Mouse (Mus musculus) liver, embryonic 13.5 days (tissue): ENCODE measurements around the gene Mef2c. TPM values are rescaled to one million over a fixed set of nuclear protein-coding genes. Genes with fewer than 3 reads are reported as not detected.
A peak's percentile ranks its signal among the peaks of the same experiment; 100 is the strongest.

Experiments
- ATAC-seq: fragments of 200-750 bp; cut with Nextera tagmentation; 2 replicates; pipeline ENCODE4 v1.8.0; 2017; ENCODE audit warnings: low read depth, mild to moderate bottlenecking, moderate number of reproducible peaks, moderate library complexity
- DNase-seq: peaks from one replicate; pipeline ENCODE4 v3.0.0; 2022
- H3K27ac ChIP-seq: fragments of 300-500 bp; sonication (generic); 2 replicates; pipeline ENCODE4 v1.5.1; 2015; ENCODE audit warnings: moderate library complexity, mild to moderate bottlenecking, inconsistent platforms
- H3K27me3 ChIP-seq: fragments of 300-500 bp; sonication (generic); 2 replicates; pipeline ENCODE4 v1.6.1; 2015; ENCODE audit warnings: mild to moderate bottlenecking, inconsistent platforms
- H3K36me3 ChIP-seq: fragments of 300-500 bp; sonication (generic); 2 replicates; pipeline ENCODE4 v1.6.1; 2015; ENCODE audit warnings: mild to moderate bottlenecking, inconsistent platforms
- H3K4me1 ChIP-seq: fragments of 300-500 bp; sonication (generic); replicated peaks from 2 replicates; pipeline ENCODE4 v1.6.1; 2015; ENCODE audit warnings: inconsistent platforms
- H3K4me2 ChIP-seq: fragments of 300-500 bp; sonication (generic); 2 replicates; pipeline ENCODE4 v1.6.1; 2015; ENCODE audit warnings: inconsistent platforms, mild to moderate bottlenecking, moderate library complexity
- H3K4me3 ChIP-seq: fragments of 300-500 bp; sonication (generic); replicated peaks from 2 replicates; pipeline ENCODE4 v1.5.1; 2015; ENCODE audit warnings: mild to moderate bottlenecking, inconsistent platforms
- H3K9ac ChIP-seq: fragments of 300-500 bp; sonication (generic); 2 replicates; pipeline ENCODE4 v1.6.1; 2015; ENCODE audit warnings: mild to moderate bottlenecking, inconsistent platforms
- H3K9me3 ChIP-seq: fragments of 300-500 bp; sonication (generic); replicated peaks from 2 replicates; pipeline ENCODE4 v1.6.1; 2016; ENCODE audit warnings: inconsistent platforms
- WGBS: fragments of 180-500 bp; shearing (Covaris S2); methylation state at CpG from one replicate; pipeline ENCODE4 v1.1.7; 2015; ENCODE audit not compliant: insufficient replicate concordance; 5-methylcytosine and 5-hydroxymethylcytosine counted together
- polyA plus RNA-seq: library from polyadenylated mRNA; unstranded; fragments of >200 nt; fragmentation: Nextera tagmentation; extraction: Ambion mirVana; gene quantifications from 2 replicates; pipeline ENCODE4 v1.2.1, GENCODE M21; 2015

Mef2c gene
- polyA plus RNA-seq, 1 experiment from 2014 or later = 15.4 TPM

DNA sequence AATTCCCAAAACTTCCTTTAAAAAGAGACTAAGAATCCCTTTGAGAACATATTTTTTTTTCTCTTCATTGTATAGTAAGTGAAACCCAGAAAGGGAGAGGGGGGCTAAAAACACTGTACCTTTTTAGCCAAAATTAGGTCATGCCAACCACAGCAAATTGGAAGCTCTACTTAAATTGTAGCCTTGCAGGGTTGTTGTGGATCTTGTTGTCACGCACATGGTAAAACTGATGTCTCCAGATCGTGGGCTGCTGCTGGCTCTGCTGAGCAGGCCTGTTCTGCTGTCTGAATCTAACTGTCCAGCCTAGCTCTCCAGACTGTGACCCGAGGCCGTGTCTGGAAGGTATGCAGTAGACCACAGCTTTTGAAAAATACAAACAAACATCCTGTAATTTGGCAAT is 40.9 kb downstream of the Mef2c start:
- Histone ChIP-seq H3K4me3 (no peak overlapping the region), H3K4me2 (no peak overlapping the region), H3K4me1 (peaks cover 6% of the 10 kb centered on the region), H3K36me3 (no peaks in the 10 kb centered on the region), H3K27me3 (no peaks in the 10 kb centered on the region), H3K9me3 (no peaks in the 10 kb centered on the region), H3K27ac (no peak overlapping the region), H3K9ac (no peak overlapping the region)
- ATAC-seq (no peak), DNase-seq (no peak)
- WGBS = 40% methylated on average over 4 of the region's 4 CpGs

DNA sequence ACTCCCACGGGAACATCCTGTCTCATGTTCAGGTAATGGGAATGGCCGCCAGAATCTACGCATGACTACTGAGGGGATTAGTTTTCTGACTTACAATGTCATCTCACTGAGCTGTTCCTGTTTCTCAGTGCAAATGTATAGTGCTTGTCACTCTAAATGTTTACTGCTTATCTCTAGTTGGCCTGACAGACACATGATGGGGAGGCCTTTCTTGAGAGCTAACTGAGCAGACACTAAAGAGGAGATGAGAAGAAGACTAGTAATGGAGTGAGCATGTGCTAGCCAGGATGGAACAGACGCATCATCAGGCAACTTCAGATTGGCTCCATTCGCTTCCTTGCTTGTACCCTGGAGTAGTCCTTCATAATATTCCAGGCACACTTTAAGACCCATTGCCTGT is 43.0 kb downstream of the Mef2c start:
- ATAC-seq = peak; percentile 57; the same call in 1 of the 2 replicates
- H3K27ac ChIP-seq = no peak overlapping the region
- peaks cover 14% of the 10 kb centered on the region for H3K4me1 ChIP-seq
- H3K4me2 ChIP-seq = no peak overlapping the region
- no peak for DNase-seq
- H3K36me3 ChIP-seq = no peaks in the 10 kb centered on the region
- 63% methylated on average over 5 of the region's 5 CpGs for WGBS
- no peaks in the 10 kb centered on the region for H3K9me3 ChIP-seq
- no peak overlapping the region for H3K9ac ChIP-seq
- H3K4me3 ChIP-seq = no peak overlapping the region
- no peaks in the 10 kb centered on the region for H3K27me3 ChIP-seq

DNA sequence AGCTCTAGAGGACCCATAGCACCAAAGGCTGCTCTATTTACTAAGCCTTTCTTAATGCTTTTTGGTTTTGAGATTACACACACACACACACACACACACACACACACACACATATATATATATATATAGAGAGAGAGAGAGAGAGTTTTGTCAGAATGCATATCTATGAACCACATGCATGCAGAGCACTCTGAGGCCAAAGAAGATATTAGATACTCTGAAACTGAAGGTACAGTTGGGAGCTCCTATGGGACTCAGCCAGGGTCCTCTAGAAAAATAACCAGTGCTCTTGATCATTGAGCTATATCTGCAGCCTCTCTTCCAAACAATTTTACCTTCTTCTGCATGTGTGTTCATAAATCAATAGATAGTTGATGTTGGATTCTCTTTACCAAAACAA is 47.4 kb downstream of the Mef2c start:
- Histone ChIP-seq H3K27ac (peak overlapping the region; percentile 58), H3K36me3 (no peaks in the 10 kb centered on the region), H3K27me3 (no peaks in the 10 kb centered on the region), H3K4me2 (no peak overlapping the region), H3K9ac (no peak overlapping the region), H3K4me3 (no peak overlapping the region), H3K4me1 (peaks cover 30% of the 10 kb centered on the region), H3K9me3 (no peaks in the 10 kb centered on the region)
- peak; percentile 85 for ATAC-seq
- no peak for DNase-seq

DNA sequence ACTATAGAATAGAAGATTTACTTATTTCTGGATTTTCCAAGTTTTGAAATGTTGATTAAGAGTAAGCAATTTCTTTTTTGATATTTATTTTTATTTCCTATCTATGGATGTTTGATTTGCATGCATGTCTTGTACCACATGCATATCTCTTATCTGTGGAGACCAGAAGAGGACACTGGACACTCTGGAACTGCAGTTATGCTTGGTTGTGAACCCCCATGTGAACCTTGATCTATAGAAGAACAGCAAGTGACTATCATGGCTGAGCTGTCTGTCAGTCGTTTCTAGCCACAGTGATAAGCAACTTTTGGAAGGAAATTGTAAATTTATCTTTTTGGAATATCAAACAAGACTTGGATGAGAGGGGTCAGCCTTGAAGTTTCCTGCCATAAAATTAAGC is 48.2 kb downstream of the Mef2c start:
- Histone ChIP-seq H3K27me3 (no peaks in the 10 kb centered on the region), H3K27ac (no peak overlapping the region), H3K4me2 (no peak overlapping the region), H3K4me3 (no peak overlapping the region), H3K36me3 (no peaks in the 10 kb centered on the region), H3K4me1 (peaks cover 26% of the 10 kb centered on the region), H3K9me3 (no peaks in the 10 kb centered on the region), H3K9ac (no peak overlapping the region)
- no peak for DNase-seq
- WGBS = 9% methylated on average over 1 of the region's 1 CpGs
- peak; percentile 85 for ATAC-seq

DNA sequence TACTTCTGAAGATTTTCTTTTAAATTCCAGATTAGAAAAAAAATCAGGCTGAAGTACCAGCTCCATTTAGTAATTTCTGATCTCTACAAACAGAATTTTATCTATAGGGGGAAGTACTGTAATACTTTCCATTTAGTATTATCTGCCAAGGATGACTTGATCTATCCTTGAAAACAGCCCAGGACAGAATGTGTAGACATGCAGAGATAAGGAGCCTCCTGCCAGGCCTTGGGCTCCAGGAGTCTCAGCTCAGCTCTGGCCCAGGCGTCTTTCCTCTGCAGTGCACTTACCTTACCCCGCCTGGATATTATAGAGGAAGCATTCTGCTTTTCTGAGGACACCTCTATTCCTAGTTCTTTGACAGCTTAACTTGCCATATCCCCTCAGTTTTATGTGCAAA is 59.4 kb downstream of the Mef2c start:
- DNase-seq (no peak), ATAC-seq (peak; percentile 85)
- H3K27ac ChIP-seq = no peak overlapping the region
- H3K9me3 ChIP-seq = no peaks in the 10 kb centered on the region
- H3K36me3 ChIP-seq = no peaks in the 10 kb centered on the region
- H3K4me3 ChIP-seq = no peak overlapping the region
- H3K27me3 ChIP-seq = no peaks in the 10 kb centered on the region
- H3K9ac ChIP-seq = no peak overlapping the region
- WGBS = 36% methylated on average over 2 of the region's 2 CpGs
- no peak overlapping the region for H3K4me2 ChIP-seq
- H3K4me1 ChIP-seq = peaks cover 21% of the 10 kb centered on the region

DNA sequence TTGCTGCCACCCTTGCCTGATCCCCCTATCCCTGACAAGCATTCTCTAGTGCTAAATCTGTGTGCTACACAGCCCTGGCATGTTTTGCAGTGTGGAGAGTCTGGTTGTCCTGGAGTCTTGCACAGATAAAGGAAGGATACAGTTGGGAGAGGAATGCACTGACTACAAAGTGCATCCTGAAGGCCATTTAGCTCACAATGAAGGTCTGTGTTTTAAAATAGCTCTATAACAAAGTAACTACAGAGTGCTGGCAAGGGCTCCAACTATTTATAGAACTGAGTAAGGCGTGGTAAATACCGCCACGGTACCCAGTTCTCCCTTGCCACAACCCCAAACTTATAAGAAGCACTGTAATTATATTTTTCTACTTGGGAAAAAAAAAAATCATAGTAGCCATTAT is 61.9 kb downstream of the Mef2c start:
- 51% methylated on average over 3 of the region's 3 CpGs for WGBS
- peaks cover 29% of the 10 kb centered on the region for H3K4me1 ChIP-seq
- no peaks in the 10 kb centered on the region for H3K36me3 ChIP-seq
- no peak for DNase-seq
- H3K4me3 ChIP-seq = no peak overlapping the region
- H3K9me3 ChIP-seq = no peaks in the 10 kb centered on the region
- H3K27me3 ChIP-seq = no peaks in the 10 kb centered on the region
- no peak for ATAC-seq
- no peak overlapping the region for H3K4me2 ChIP-seq
- 0 out of 2 replicates have a peak overlapping the region, but pooled peaks have one; percentile 21 for H3K27ac ChIP-seq
- no peak overlapping the region for H3K9ac ChIP-seq

DNA sequence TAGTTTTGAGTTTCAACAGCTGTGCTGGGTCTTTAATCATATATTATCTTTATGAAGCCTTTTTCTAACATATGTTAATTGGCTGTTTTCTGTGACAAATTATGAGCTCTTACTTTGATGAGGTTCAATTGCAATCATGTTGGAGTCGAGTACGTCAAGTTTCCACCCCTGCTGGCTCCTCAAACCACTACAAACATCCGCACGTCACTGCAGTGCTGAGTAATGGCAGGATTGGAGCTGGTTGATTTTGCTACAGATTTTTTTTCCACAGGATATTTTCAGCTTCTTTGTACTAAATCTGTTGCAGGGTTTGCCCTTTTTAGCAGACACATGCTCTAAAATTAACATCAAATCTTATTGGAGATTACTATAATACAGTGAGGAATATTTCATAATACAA is 62.3 kb downstream of the Mef2c start:
- no peak overlapping the region for H3K27ac ChIP-seq
- no peak for DNase-seq

DNA sequence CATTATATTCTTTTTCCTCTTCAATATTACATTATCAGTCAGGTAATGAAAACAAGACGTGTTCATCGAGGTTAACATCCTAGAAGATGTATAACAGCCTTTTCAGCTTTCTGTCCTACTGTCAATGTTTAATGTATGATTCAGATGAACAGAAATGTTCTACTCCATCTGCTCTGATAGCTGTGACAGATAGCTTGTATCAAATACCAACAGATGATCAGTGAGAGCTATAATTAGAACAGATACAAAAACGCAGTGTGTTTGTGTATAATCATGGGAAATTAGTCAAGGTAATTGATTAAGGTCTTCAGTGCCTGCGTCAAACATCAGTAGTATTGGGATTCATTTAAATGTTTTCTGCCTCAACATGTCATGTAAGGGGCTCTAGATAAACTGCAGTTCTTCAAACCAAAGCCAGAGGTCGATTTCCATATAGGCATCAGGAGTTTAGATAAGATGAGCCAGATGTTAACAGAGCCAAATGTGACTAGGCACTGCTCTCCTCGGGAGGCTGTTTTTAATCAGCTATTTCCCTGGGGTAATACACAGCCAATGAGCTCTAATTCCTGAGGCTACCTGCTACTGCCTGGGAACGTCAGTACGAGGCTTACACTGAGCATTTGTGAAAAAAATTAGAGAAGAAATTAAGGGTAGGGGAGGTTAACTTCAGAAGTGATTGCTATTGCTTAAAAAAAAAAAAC is 63.1 kb downstream of the Mef2c start:
- DNase-seq (no peak), ATAC-seq (no peak)
- H3K36me3 ChIP-seq = no peaks in the 10 kb centered on the region
- H3K9ac ChIP-seq = no peak overlapping the region
- H3K27me3 ChIP-seq = no peaks in the 10 kb centered on the region
- no peaks in the 10 kb centered on the region for H3K9me3 ChIP-seq
- no peak overlapping the region for H3K27ac ChIP-seq
- H3K4me2 ChIP-seq = no peak overlapping the region
- peaks cover 32% of the 10 kb centered on the region for H3K4me1 ChIP-seq
- no peak overlapping the region for H3K4me3 ChIP-seq
- 47% methylated on average over 8 of the region's 8 CpGs for WGBS

More for the DNA sequence above, 62.3 kb downstream of the Mef2c start:
- H3K4me1 ChIP-seq = peaks cover 29% of the 10 kb centered on the region
- no peaks in the 10 kb centered on the region for H3K27me3 ChIP-seq
- no peak for ATAC-seq
- 52% methylated on average over 4 of the region's 4 CpGs for WGBS
- H3K36me3 ChIP-seq = no peaks in the 10 kb centered on the region
- H3K4me2 ChIP-seq = no peak overlapping the region
- H3K4me3 ChIP-seq = no peak overlapping the region
- no peak overlapping the region for H3K9ac ChIP-seq
- no peaks in the 10 kb centered on the region for H3K9me3 ChIP-seq

DNA sequence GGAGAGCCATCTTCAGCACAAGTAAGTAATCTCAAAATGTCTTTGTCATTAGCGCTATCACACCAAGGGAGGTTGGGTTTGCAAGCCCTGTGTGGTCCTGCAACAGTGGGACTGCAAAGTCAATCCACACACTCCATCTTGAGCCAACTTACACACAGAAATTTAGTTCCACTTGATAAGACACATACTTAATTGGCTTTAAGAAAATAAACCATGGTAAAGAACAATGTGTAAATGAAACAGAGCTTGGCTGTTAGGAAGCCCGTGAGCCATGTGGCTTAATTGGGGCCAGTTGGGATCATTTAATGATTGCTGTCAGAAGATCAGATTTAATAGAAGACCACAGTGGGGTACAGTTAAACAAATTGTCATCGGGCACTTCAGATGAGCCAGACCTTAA is 63.8 kb downstream of the Mef2c start:
- H3K36me3 ChIP-seq = no peaks in the 10 kb centered on the region
- no peak overlapping the region for H3K9ac ChIP-seq
- no peak for ATAC-seq
- H3K4me2 ChIP-seq = no peak overlapping the region
- peaks cover 35% of the 10 kb centered on the region for H3K4me1 ChIP-seq
- no peak for DNase-seq
- H3K9me3 ChIP-seq = no peaks in the 10 kb centered on the region
- 67% methylated on average over 3 of the region's 3 CpGs for WGBS
- no peak overlapping the region for H3K4me3 ChIP-seq
- H3K27me3 ChIP-seq = no peaks in the 10 kb centered on the region
- H3K27ac ChIP-seq = no peak overlapping the region

DNA sequence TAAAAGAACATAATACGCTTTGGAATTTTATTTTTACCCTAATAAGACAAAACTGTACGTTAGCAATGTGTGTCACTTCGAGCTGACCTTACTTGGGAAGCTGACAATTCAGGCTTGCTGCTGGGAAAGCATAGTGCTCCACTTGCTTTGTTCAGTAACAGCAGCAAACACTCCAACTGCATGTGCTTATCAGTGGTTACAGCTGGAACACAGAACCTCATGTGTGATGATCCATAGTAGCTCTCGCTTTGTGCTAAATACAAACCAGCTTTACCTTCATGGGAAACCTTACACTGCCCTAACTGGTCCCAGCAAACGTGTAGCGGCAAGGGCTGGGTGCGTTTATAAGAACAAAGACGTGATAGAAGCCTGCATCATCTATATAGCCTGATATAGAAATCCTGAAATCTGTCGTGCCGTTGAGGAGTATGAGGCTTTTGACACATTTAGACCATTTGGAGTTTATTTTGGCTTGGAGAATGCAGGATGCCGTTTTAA is 65.0 kb downstream of the Mef2c start:
- Histone ChIP-seq H3K36me3 (no peaks in the 10 kb centered on the region), H3K9me3 (no peaks in the 10 kb centered on the region), H3K4me2 (no peak overlapping the region), H3K4me1 (peaks cover 37% of the 10 kb centered on the region), H3K9ac (no peak overlapping the region), H3K27me3 (no peaks in the 10 kb centered on the region), H3K27ac (no peak overlapping the region), H3K4me3 (no peak overlapping the region)
- 44% methylated on average over 11 of the region's 11 CpGs for WGBS
- DNase-seq (no peak), ATAC-seq (peak; percentile 56)

DNA sequence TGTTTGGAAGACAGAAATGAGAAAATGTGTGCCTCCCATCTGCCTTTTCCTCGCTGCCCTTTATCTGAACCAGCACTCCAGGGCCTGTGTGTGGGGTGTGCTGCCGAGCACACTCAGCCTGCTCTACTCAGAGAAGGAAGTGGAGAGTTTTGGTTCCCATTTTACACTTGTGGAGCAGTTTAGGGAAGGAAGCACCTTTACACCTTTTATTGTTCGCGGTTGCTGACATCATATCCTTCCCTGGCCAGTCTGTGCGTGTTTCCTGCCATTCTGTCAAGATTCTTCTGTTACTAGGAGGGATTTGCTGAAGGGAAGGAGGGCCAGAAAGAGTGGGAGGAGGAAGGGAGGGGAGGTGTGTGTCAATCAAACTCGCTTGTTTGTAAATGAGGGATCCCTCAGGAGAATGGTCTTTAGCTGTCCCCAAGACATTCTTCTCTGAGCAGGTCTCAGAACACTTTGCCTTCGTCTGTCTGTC is 68.2 kb downstream of the Mef2c start:
- Histone ChIP-seq H3K9ac (peak overlapping the region; percentile 50), H3K27ac (peak overlapping the region; percentile 59), H3K9me3 (no peaks in the 10 kb centered on the region), H3K36me3 (no peaks in the 10 kb centered on the region), H3K4me1 (peaks cover 32% of the 10 kb centered on the region), H3K4me3 (peak overlapping the region; percentile 20; the same call in 1 of the 2 replicates), H3K4me2 (peak overlapping the region; percentile 57), H3K27me3 (no peaks in the 10 kb centered on the region)
- WGBS = 5% methylated on average over 7 of the region's 7 CpGs
- ATAC-seq = peak; percentile 84
- peak; percentile 29 for DNase-seq

DNA sequence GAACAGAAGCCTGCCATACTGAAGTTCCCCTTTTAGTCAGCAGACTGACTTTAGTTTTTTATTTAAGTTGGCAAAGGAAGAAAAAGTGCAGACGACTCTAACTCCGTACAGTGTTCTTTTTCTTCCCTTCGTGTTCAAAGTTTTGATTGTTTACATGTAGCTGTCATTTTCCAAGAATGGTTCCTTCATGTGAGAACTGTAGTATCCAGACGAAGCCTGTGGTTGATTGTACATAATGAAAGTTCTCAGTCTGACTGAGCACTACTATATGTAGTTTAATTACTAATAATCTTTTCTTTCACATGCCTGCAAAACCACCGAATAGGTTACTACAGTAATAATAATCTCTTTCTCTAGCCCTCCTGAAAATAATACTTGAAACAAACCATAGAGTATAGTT is 68.6 kb downstream of the Mef2c start:
- no peaks in the 10 kb centered on the region for H3K9me3 ChIP-seq
- no peaks in the 10 kb centered on the region for H3K36me3 ChIP-seq
- DNase-seq = no peak
- no peaks in the 10 kb centered on the region for H3K27me3 ChIP-seq
- ATAC-seq = no peak
- H3K9ac ChIP-seq = peak overlapping the region; percentile 50
- H3K27ac ChIP-seq = peak overlapping the region; percentile 59; the same call in 1 of the 2 replicates
- H3K4me3 ChIP-seq = 0 out of 2 replicates have a peak overlapping the region, but pooled peaks have one; percentile 20
- WGBS = 21% methylated on average over 5 of the region's 5 CpGs
- peaks cover 29% of the 10 kb centered on the region for H3K4me1 ChIP-seq
- peak overlapping the region; percentile 57 for H3K4me2 ChIP-seq
